Mouse (Mus musculus): ENCODE data around the gene Trim34b.
A peak's percentile ranks its signal among the peaks of the same experiment; 100 is the strongest.
"Not testable (repeated sequence)": the region's sequence is repeated elsewhere in the genome, so short reads cannot be mapped to it uniquely, and the experiment has no call there.

Gene Trim34b

GRCm38 (mm10) chr7:104329171-104329570 lies at the start of gene Trim34b:
Gene Trim34b, plus strand, starts transcription at chr7:104329471.
- DNase-seq, result not testable (repeated sequence)

GRCm38 (mm10) chr7:104287576-104288443 lies 41.5 kb upstream of the Trim34b start, which contains the start of gene Trim5:
Gene Trim5, minus strand, starts transcription at chr7:104288094.
- DNase-seq, result not testable (repeated sequence)

GRCm38 (mm10) chr7:104290641-104291040 lies 38.6 kb upstream of the Trim34b start:
- DNase-seq, result no peak

GRCm38 (mm10) chr7:104291638-104292400 lies 37.5 kb upstream of the Trim34b start:
- no peak for DNase-seq

- DNase-seq, result no peak
Measured at GRCm38 (mm10) chr7:104314796-104315353, 14.4 kb upstream of the Trim34b start.

GRCm38 (mm10) chr7:104315369-104316080 lies 13.7 kb upstream of the Trim34b start, which contains the start of gene Trim12a:
Gene Trim12a, minus strand, starts transcription at chr7:104315466.
- DNase-seq, result not testable (repeated sequence)

GRCm38 (mm10) chr7:104322028-104322427 lies 7.2 kb upstream of the Trim34b start:
- DNase-seq, result no peak

GRCm38 (mm10) chr7:104335547-104335946 lies 6.3 kb downstream of the Trim34b start:
- not testable (repeated sequence) for DNase-seq

- not testable (repeated sequence) for DNase-seq
Measured at GRCm38 (mm10) chr7:104340744-104341143, 11.5 kb downstream of the Trim34b start.

GRCm38 (mm10) chr7:104348043-104348442 lies 18.8 kb downstream of the Trim34b start:
- not testable (repeated sequence) for DNase-seq

GRCm38 (mm10) chr7:104352717-104353599 lies 23.7 kb downstream of the Trim34b start, which contains the start of gene Trim12c:
Gene Trim12c, minus strand, starts transcription at chr7:104353362.
- peak; percentile 74 for DNase-seq

- DNase-seq, result no peak
Measured at GRCm38 (mm10) chr7:104353600-104353967, 24.3 kb downstream of the Trim34b start.

GRCm38 (mm10) chr7:104366339-104366738 lies 37.1 kb downstream of the Trim34b start:
- DNase-seq, result no peak

- DNase-seq, result peak; percentile 14
Measured at GRCm38 (mm10) chr7:104369736-104370414, 40.6 kb downstream of the Trim34b start, which contains the start of gene Trim30b. Gene Trim30b, minus strand, starts transcription at chr7:104369884.

Data from layer of hippocampus, adult 9-11 months (tissue).